Mouse (Mus musculus) liver, adult (tissue): ENCODE measurements around the gene Pitpnm3.

Experiments
- GATA4 ChIP-seq: IDR thresholded peaks from 2 replicates; pipeline ENCODE4 v1.6.1; 2014; ENCODE audit warnings: mild to moderate bottlenecking, low read length; ENCODE audit not compliant: insufficient replicate concordance

Gene Pitpnm3

GRCm38 (mm10) chr11:72145182-72145876, 9.8 kb upstream of the Pitpnm3 start:
- no peak for TF ChIP-seq GATA4

DNA sequence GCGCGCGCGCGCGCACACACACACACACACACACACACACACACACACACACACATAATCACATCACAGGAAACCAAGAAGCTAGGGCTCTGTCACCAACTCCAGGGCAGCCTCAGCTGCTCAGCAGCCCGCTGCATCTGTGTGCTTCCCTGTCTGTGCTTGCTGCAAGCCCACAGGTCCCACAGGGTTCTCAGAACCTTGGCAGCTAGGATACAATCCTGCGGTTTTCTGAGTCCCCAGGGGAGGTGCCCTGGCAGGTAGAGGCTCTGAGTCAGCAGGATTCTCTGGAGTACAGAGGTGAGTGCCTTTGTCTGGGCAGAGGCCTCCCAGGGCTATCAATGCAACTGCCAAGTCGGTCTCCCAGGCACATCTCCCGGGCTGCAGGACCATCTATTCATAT, 7.3 kb upstream of the Pitpnm3 start:
- TF ChIP-seq GATA4 = no peak

GRCm38 (mm10) chr11:72140198-72140597, 4.6 kb upstream of the Pitpnm3 start:
- TF ChIP-seq GATA4 = no peak

DNA sequence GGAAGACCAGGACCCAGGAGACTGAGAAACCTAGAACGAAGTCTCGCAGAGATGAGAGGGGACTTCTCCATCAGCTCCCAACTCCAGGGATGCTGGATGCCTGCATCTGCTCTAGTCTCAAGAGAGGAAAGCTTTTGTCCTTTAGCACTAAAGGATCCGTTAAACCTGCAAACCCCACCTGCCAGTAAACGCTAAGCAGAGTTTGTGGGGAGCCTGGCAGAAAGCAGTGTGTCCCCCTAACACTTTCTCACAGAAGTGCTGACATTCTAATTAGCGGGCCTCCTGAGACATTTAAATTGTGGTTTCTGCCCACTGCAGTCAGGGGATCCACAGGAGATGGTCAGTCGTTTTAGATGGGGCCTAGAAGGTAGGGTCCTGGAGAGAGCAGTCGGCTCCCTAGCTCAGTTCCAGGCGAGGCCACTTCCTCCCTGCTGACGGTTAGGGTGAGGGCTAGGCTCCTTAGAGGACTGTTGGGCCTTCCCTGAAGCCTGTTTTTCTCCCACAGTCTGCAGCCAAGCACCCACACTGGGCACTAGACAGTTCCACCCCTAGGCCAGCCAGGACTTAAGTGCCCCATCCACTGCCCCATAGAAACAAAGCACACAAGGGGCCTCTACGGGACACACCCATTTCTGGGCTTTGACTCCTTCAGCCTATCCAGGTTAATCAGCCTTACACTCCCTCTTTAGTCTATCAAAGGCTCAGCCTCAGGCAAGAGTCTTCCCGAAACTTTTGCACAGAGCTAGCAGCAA, 829 bp upstream of the Pitpnm3 start:
- TF ChIP-seq GATA4 = no peak

- no peak for TF ChIP-seq GATA4
These were observed 819 bp downstream of the Pitpnm3 start for GRCm38 (mm10) chr11:72134536-72135382.

DNA sequence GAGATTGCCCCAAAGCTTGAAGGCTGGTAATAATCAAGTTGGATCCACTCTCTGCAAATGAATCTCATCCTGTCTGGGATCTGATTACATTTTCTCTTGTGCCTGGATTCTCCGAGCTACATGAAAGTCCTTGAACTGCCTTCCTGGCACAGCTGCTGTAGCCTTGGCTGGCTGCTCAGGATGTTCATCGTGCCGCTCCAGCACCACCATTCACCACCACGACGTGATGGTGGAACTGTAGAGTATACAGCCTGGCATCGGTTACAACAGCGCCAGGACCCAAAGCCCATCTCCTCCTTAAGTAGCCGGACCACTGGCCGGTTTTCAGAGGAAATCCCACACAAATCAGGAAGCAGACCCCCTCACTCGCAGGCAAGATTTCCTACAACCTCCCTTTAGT, 2.5 kb downstream of the Pitpnm3 start:
- TF ChIP-seq GATA4 = no peak

GRCm38 (mm10) chr11:72132266-72132665, 3.3 kb downstream of the Pitpnm3 start:
- TF ChIP-seq GATA4 = no peak

GRCm38 (mm10) chr11:72131697-72132096, 3.9 kb downstream of the Pitpnm3 start:
- no peak for TF ChIP-seq GATA4

DNA sequence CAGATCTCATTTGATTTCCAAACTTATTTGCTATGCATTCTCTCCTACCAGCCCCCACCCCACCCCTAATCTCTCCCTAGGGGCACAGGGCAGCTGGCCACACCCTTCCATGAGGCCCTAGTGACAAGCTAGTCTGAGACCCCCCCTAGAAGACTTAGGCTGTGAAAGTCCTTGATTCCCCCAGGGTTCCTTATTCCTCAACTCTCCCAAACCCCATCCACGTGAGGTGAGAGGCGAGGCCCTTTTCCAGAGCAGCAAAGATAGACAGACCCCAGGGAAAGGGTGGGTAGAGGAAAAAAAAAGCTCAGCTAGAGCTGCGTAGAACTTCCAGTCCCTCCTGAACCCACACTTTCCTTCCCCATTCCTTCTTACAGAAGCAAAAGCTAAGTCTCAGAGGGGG, 4.7 kb downstream of the Pitpnm3 start:
- TF ChIP-seq GATA4 = no peak

DNA sequence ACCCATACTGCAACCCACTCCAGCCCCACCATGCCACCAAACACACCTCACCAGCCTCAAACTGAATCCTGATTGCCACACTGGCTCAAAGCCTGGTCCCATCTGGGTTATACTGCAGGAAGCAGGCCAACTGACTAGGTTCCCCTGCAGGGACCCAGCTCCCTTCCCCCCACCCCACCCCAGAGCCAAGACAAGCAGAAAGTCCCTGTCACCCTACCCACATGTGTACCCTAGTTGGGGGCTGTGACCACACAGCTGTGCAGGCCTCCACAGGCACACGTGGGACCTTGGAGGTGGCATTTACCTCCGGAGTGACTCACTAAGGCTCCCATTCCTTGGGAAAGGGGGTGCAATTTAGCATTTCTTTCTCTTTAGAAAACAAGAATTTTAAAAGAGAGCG, 5.1 kb downstream of the Pitpnm3 start:
- TF ChIP-seq GATA4 = no peak

DNA sequence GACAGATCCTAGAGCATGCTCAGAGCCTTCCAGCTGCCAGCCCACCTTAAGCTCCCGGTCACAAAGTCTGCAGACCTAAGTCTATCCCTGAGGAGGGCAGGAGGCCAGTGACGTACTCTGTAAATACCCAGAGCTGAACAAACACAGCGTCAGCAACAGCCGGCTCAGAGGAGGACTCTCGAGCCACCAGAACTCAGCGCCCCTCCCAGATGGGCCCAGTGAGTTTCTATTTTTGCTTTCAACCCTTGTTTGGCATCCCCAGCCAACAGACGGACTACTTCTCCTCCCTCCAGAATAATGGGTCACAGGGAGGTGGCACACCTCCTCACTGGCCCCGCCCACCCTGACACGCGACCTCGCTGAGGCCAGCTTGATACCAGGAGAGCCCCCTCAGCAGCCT, 5.6 kb downstream of the Pitpnm3 start:
- no peak for TF ChIP-seq GATA4

DNA sequence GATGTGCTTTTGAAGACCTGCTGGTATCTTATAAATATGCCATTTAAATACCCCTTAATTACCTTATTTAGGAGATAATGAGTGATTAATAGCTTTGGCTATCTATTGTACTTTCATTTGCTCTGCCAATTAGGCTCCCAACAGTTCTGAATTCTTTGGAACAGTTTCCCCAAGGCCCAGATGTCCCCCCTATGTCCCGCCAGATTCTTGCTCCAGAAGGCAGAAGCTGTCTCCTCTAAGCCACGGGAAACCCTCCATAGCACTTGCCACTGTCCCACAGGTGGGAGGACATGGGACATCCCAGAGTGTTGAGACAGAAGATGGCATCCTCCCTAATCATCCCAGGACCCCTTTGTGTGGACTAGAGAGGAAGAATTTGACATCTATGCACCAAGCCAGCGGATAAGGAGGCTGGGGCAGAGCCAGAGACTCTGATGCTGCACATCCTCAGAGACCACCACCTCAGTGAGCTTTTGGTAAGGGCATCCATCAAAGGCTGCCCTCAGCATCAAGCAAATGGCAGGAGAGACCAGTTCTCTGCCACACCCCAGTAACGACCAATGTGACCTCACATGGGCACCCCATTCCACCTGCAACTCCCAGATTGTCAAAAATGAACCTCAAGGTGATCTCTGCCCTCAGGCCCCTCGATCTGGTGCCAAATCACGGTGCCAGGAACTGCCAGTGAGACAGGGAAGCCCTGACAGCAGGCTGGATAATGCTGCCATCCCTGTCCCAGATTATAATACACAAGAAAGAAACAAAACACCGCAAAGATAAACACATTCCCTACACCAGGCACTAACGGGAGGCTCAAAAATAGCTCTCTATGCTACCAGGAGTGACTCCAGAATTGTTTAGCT, 6.3 kb downstream of the Pitpnm3 start:
- no peak for TF ChIP-seq GATA4

GRCm38 (mm10) chr11:72127450-72128189, 8.0 kb downstream of the Pitpnm3 start:
- no peak for TF ChIP-seq GATA4

DNA sequence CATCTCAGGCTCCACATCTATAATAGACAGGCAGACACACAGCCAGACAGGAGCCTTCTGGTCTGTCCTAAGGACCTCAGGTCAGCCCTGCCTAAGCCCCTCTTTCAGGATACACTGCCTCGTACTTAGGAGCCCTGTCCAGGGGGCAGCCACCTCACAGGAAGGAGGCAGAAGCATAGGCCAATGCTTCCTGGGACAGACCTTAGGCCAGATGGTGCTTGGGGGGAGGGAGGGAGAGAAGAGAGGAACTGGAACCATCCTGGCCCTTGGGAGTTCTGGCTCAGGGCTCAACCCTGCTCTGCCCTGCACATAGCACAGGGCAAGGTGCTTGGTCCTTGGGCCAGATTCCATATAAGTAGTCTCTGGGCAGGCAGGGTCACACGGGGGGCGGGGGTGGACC, 9.8 kb downstream of the Pitpnm3 start:
- no peak for TF ChIP-seq GATA4
